Mouse (Mus musculus) thymus, adult 2 months (tissue): ENCODE measurements around the gene Hspb9.

Experiments used
- CTCF ChIP-seq: fragments of 200-500 bp; IDR thresholded peaks from 2 replicates; pipeline ENCODE4 v1.5.1; 2012; ENCODE audit warnings: mild to moderate bottlenecking, control low read depth, low read length, moderate library complexity, borderline replicate concordance; ENCODE audit not compliant: control insufficient read depth, poor library complexity, insufficient read depth; ENCODE audit errors: extremely low read depth
- POLR2A ChIP-seq: fragments of 200-500 bp; IDR thresholded peaks from 2 replicates; pipeline ENCODE4 v1.6.1; 2012; ENCODE audit warnings: mild to moderate bottlenecking, low read length, control low read depth, moderate library complexity; ENCODE audit not compliant: control insufficient read depth, poor library complexity, insufficient read depth; ENCODE audit errors: extremely low read depth

GRCm38 (mm10) chr11:100722493-100723028 is 8.9 kb downstream of the Hspb9 start:
- TF ChIP-seq CTCF (no peak), POLR2A (no peak)
